Mouse (Mus musculus): ENCODE results near the gene LTO1.

GRCm38 (mm10) chr7:144934901-144935300 lies 20.0 kb downstream of the LTO1 start:
- TF ChIP-seq CTCF (IDR thresholded peaks at IDR 0.05; ENCODE audit: borderline replicate concordance, insufficient read depth, low read length) (no peak), POLR2A (IDR thresholded peaks at IDR 0.05; ENCODE audit: low read depth, low read length) (no peak)

All from embryonic fibroblast, embryonic 13.5 days (primary cell).